19 mouse cellular contexts compared by ENCODE assay signal in genomic region chr14:44312049-44312448, GRCm38 (mm10). TPM values are rescaled to one million over a fixed set of nuclear protein-coding genes. Genes with fewer than 3 reads are reported as not detected.
DNase-seq lines count a peak whose midpoint lies in the region; TF ChIP-seq lines count a peak whose summit lies in the region.
"Not testable (repeated sequence)": the region's sequence is repeated elsewhere in the genome, so short reads cannot be mapped to it uniquely, and the experiment has no call there.
"Had no signal": no experiment of that assay in that cellular context is flagged by ENCODE, and none has a peak within 500 bp of the region (broad histone marks: within the 10 kb centered on the region; RNA-seq: fewer than 3 reads in every experiment).

No protein-coding gene starts in this region.

- not testable (repeated sequence) for H3K36me3 ChIP-seq in CH12.LX (replicated peaks in 1 of 2; ENCODE audit: control insufficient read depth in 1 of 2, insufficient read depth in 1 of 2, low read length in 1 of 2); testis, adult 2 months (ENCODE audit: control insufficient read depth, insufficient read depth, low read length)

- TF ChIP-seq RAD21 in CH12.LX (IDR thresholded peaks at IDR 0.05; ENCODE audit: low read depth, low read length): not testable (repeated sequence)

- TF ChIP-seq CTCF in CH12.LX (conservative IDR thresholded peaks at IDR 0.05 in 1 of 2, IDR thresholded peaks at IDR 0.05 in 1 of 2; ENCODE audit: low read depth in 2 of 2, low read length in 2 of 2); testis, adult 2 months (IDR thresholded peaks at IDR 0.05; ENCODE audit: control insufficient read depth, insufficient read depth, insufficient replicate concordance, low read depth, low read length): not testable (repeated sequence)

- TF ChIP-seq POLR2A in CH12.LX (IDR thresholded peaks at IDR 0.05; ENCODE audit: low read depth, low read length): 0 out of 2 replicates have a peak, but pooled peaks have one; percentile 25
- TF ChIP-seq POLR2A in testis, adult 2 months (IDR thresholded peaks at IDR 0.05; ENCODE audit: control insufficient read depth, low read depth, low read length): not testable (repeated sequence)

- not testable (repeated sequence) for TF ChIP-seq EP300 in CH12.LX (IDR thresholded peaks at IDR 0.05; ENCODE audit: low read length)

- H3K4me1 ChIP-seq in CH12.LX (ENCODE audit: control insufficient read depth in 1 of 2, insufficient read depth in 2 of 2); testis, adult 2 months (ENCODE audit: control insufficient read depth, insufficient read depth, low read length): not testable (repeated sequence)

- dilution Hi-C loops in CH12.LX (cut with MboI; ENCODE audit: extremely low pct_ligation_motif_present, extremely low pct_unique_long_range_greater_than_20kb, low sequenced_read_pairs): not testable (repeated sequence)

- H3K4me2 ChIP-seq in CH12.LX (ENCODE audit: insufficient read depth, low read depth, poor library complexity, severe bottlenecking): not testable (repeated sequence)

- in situ Hi-C loops in CH12.LX (cut with MboI; ENCODE audit: low pct_ligation_motif_present, low pct_unique_long_range_greater_than_20kb, low sequenced_read_pairs): not testable (repeated sequence)

- peak overlapping the region; percentile 66; the same call in 1 of the 2 replicates for H3K9ac ChIP-seq in CH12.LX (ENCODE audit: insufficient read depth, low read depth)

- H3K27ac ChIP-seq in CH12.LX (ENCODE audit: insufficient read depth, low read depth); testis, adult 2 months (ENCODE audit: control insufficient read depth, insufficient read depth, low read depth, low read length): not testable (repeated sequence)

- peak; percentile 43 for DNase-seq in CH12.LX (ENCODE audit: extremely low read depth)

- H3K4me3 ChIP-seq in CH12.LX (replicated peaks in 1 of 3; ENCODE audit: low read depth in 2 of 3, low read length in 2 of 3, poor library complexity in 1 of 3): peak overlapping the region; percentile 31 to 76 (median 51)
- H3K4me3 ChIP-seq in testis, adult 2 months (ENCODE audit: control insufficient read depth, low read depth, low read length): peak overlapping the region; percentile 72

- H3K79me2 ChIP-seq in CH12.LX (replicated peaks; ENCODE audit: control insufficient read depth, extremely low read depth, insufficient read depth, poor library complexity, severe bottlenecking): not testable (repeated sequence)

- not testable (repeated sequence) for H3K9me3 ChIP-seq in CH12.LX (replicated peaks; ENCODE audit: low read length)

- not testable (repeated sequence) for H3K27me3 ChIP-seq in CH12.LX (replicated peaks); testis, adult 2 months (ENCODE audit: control insufficient read depth, insufficient read depth, low read length)

TF ChIP-seq in CH12.LX, 34 proteins besides CTCF, POLR2A, EP300 and RAD21:
- peak; percentile 67 for TF ChIP-seq HCFC1 (IDR thresholded peaks at IDR 0.05; ENCODE audit: low read depth, low read length)
- TF ChIP-seq ELF1 (IDR thresholded peaks at IDR 0.05; ENCODE audit: low read depth, low read length): peak; percentile 73
- TF ChIP-seq TCF12 (IDR thresholded peaks at IDR 0.05; ENCODE audit: low read depth, low read length): 0 out of 2 replicates have a peak, but pooled peaks have one; percentile 11

RNA-seq across cellular contexts. Expression of gene Gm5930, which starts 26.3 kb away (rescaled TPM):
- total RNA-seq in CH12.LX (2012; rRNA removed) (2.1 and 2.8 TPM in 2 replicates), CH12.LX (2014; rRNA removed) (3.1 and 3.6 TPM in 2 replicates)
- 1.3 TPM in 2 replicates for polyA plus RNA-seq in CH12.LX (2012; ENCODE audit: insufficient read length, low read depth)
- 2.2 and 3.0 TPM in 2 replicates for polyA plus RNA-seq in testis, adult 2 months (2012; rRNA removed)
- total RNA-seq: adrenal gland, adult 18-20 months; adrenal gland, adult 2 months; adrenal gland, adult 8-10 months; adrenal gland, postnatal 10 days; adrenal gland, postnatal 14 days; adrenal gland, postnatal 25 days; adrenal gland, postnatal 36 days; adrenal gland, postnatal 4 days; MEL had no signal
- polyA plus RNA-seq: activated CD4-positive, CD25-positive, alpha-beta regulatory T cell, adult 4 months; adrenal gland, adult 2 months; brain, embryonic 14.5 days; C2C12; CD4-positive, CD25-positive, alpha-beta regulatory T cell, adult 4 months; cerebellum, adult 2 months; G1E had no signal

RNA-seq across cellular contexts. Expression of gene Gm8220, which starts 26.7 kb away (rescaled TPM):
- total RNA-seq in CH12.LX (2012; rRNA removed) (0.17 TPM in 1 of 2 replicates, not detected in the other), CH12.LX (2014; rRNA removed) (not detected in 2 replicates)
- 0.37 and 0.53 TPM in 2 replicates for polyA plus RNA-seq in CH12.LX (2012; ENCODE audit: insufficient read length, low read depth)
- 3.3 TPM in 2 replicates for polyA plus RNA-seq in testis, adult 2 months (2012; rRNA removed)
- total RNA-seq: adrenal gland, adult 18-20 months; adrenal gland, adult 2 months; adrenal gland, adult 8-10 months; adrenal gland, postnatal 10 days; adrenal gland, postnatal 14 days; adrenal gland, postnatal 25 days; adrenal gland, postnatal 36 days; adrenal gland, postnatal 4 days; ES-E14; MEL had no signal
- polyA plus RNA-seq: activated CD4-positive, CD25-positive, alpha-beta regulatory T cell, adult 4 months; adrenal gland, adult 2 months; brain, embryonic 14.5 days; C2C12; CD4-positive, CD25-positive, alpha-beta regulatory T cell, adult 4 months; cerebellum, adult 2 months; G1E; Patski had no signal

RNA-seq across cellular contexts. Expression of gene Gm8229, which starts 53.1 kb away (rescaled TPM):
- total RNA-seq in CH12.LX (2012; rRNA removed) (not detected in 2 replicates), CH12.LX (2014; rRNA removed) (not detected in 2 replicates)
- 0.33 TPM in 1 of 2 replicates, not detected in the other for polyA plus RNA-seq in CH12.LX (2012; ENCODE audit: insufficient read length, low read depth)
- polyA plus RNA-seq in testis, adult 2 months (2012; rRNA removed): 1.2 and 1.7 TPM in 2 replicates
- total RNA-seq: adrenal gland, adult 18-20 months; adrenal gland, adult 2 months; adrenal gland, adult 8-10 months; adrenal gland, postnatal 10 days; adrenal gland, postnatal 14 days; adrenal gland, postnatal 25 days; adrenal gland, postnatal 36 days; adrenal gland, postnatal 4 days; ES-E14; MEL had no signal
- polyA plus RNA-seq: activated CD4-positive, CD25-positive, alpha-beta regulatory T cell, adult 4 months; adrenal gland, adult 2 months; C2C12; CD4-positive, CD25-positive, alpha-beta regulatory T cell, adult 4 months; cerebellum, adult 2 months; G1E; Patski had no signal
